Mouse (Mus musculus) heart, embryonic 11.5 days (tissue): ENCODE measurements around the gene Cmpk1. TPM values are rescaled to one million over a fixed set of nuclear protein-coding genes. Genes with fewer than 3 reads are reported as not detected.

Experiments used
- ATAC-seq: fragments of 200-750 bp; cut with Nextera tagmentation; replicated peaks from 2 replicates; pipeline ENCODE4 v1.8.0; 2017; ENCODE audit warnings: moderate library complexity; ENCODE audit not compliant: insufficient number of reproducible peaks, low FRiP score, low TSS enrichment
- H3K27ac ChIP-seq: fragments of 300-500 bp; sonication (generic); 2 replicates; pipeline ENCODE4 v1.5.1; 2014; ENCODE audit warnings: mild to moderate bottlenecking, low read depth, low read length
- H3K27me3 ChIP-seq: fragments of 300-500 bp; sonication (generic); 2 replicates; pipeline ENCODE4 v1.6.1; 2014; ENCODE audit warnings: mild to moderate bottlenecking, low read length, mixed read lengths; ENCODE audit not compliant: control insufficient read depth, insufficient read depth
- H3K36me3 ChIP-seq: fragments of 300-500 bp; sonication (generic); 2 replicates; pipeline ENCODE4 v1.6.1; 2014; ENCODE audit warnings: mild to moderate bottlenecking, low read length, moderate library complexity, mixed read lengths; ENCODE audit not compliant: control insufficient read depth, insufficient read depth
- H3K4me1 ChIP-seq: fragments of 300-500 bp; sonication (generic); 2 replicates; pipeline ENCODE4 v1.6.1; 2014; ENCODE audit warnings: low read length; ENCODE audit not compliant: control insufficient read depth, insufficient read depth
- H3K4me2 ChIP-seq: fragments of 300-500 bp; sonication (generic); 2 replicates; pipeline ENCODE4 v1.6.1; 2014; ENCODE audit warnings: mild to moderate bottlenecking, moderate library complexity
- H3K4me3 ChIP-seq: fragments of 300-500 bp; sonication (generic); 2 replicates; pipeline ENCODE4 v1.5.1; 2014; ENCODE audit warnings: low read depth, low read length
- H3K9ac ChIP-seq: fragments of 300-500 bp; sonication (generic); 2 replicates; pipeline ENCODE4 v1.6.1; 2014; ENCODE audit warnings: mild to moderate bottlenecking, low read depth, low read length, moderate library complexity
- H3K9me3 ChIP-seq: fragments of 300-500 bp; sonication (generic); replicated peaks from 2 replicates; pipeline ENCODE4 v1.6.1; 2016; ENCODE audit warnings: low read length; ENCODE audit not compliant: control insufficient read depth
- whole genome bisulfite sequencing: fragments of 180-500 bp; shearing (Covaris S2); extraction: QIAGEN DNeasy Blood & Tissue Kit; methylation state at CpG from one replicate; pipeline ENCODE4 v1.1.7; 2014; ENCODE audit not compliant: insufficient replicate concordance; 5-methylcytosine and 5-hydroxymethylcytosine counted together
- polyA plus RNA-seq: library from polyadenylated mRNA; unstranded; fragments of >200 nt; fragmentation: Nextera tagmentation; extraction: Ambion mirVana; gene quantifications from 2 replicates; pipeline ENCODE4 v1.2.1, GENCODE M21; 2014

Gene Cmpk1
- polyA plus RNA-seq, 1 experiment from 2014 or later: 70.0 TPM

DNA sequence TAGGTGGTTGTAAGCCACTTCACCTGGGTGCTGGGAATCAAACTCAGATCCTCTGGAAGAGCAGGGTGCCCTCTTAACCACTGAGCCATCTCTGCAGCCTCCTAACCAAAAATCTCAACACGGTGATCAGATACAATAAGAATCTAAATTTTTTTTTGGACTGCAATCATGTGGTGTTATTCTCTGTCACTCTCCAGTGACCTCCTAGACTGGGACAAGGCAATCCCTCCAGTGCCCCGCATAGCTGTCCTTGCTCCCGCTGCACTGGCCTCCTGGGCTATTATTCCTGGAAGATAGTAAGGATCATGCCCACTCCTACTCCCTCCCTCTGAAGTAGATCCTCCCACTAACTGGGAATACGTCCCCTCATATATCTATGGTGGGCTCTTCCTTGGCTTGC is 45.7 kb downstream of the Cmpk1 start:
- no peaks in the 10 kb centered on the region for H3K36me3 ChIP-seq
- H3K9ac ChIP-seq: no peak overlapping the region
- H3K9me3 ChIP-seq: no peaks in the 10 kb centered on the region
- 81% methylated on average over 4 of the region's 4 CpGs for WGBS
- peaks cover 11% of the 10 kb centered on the region for H3K27me3 ChIP-seq
- H3K4me1 ChIP-seq: no peaks in the 10 kb centered on the region
- H3K4me3 ChIP-seq: no peak overlapping the region
- no peak overlapping the region for H3K4me2 ChIP-seq
- ATAC-seq: no peak
- H3K27ac ChIP-seq: no peak overlapping the region

GRCm38 (mm10) chr4:114938248-114938647 is 48.8 kb downstream of the Cmpk1 start:
- H3K27ac ChIP-seq: no peak overlapping the region
- H3K9ac ChIP-seq: no peak overlapping the region
- peaks cover 14% of the 10 kb centered on the region for H3K27me3 ChIP-seq
- no peak overlapping the region for H3K4me3 ChIP-seq
- H3K4me1 ChIP-seq: no peaks in the 10 kb centered on the region
- H3K4me2 ChIP-seq: no peak overlapping the region
- no peaks in the 10 kb centered on the region for H3K36me3 ChIP-seq
- no peak for ATAC-seq
- H3K9me3 ChIP-seq: no peaks in the 10 kb centered on the region
- WGBS: 40% methylated on average over 3 of the region's 3 CpGs

DNA sequence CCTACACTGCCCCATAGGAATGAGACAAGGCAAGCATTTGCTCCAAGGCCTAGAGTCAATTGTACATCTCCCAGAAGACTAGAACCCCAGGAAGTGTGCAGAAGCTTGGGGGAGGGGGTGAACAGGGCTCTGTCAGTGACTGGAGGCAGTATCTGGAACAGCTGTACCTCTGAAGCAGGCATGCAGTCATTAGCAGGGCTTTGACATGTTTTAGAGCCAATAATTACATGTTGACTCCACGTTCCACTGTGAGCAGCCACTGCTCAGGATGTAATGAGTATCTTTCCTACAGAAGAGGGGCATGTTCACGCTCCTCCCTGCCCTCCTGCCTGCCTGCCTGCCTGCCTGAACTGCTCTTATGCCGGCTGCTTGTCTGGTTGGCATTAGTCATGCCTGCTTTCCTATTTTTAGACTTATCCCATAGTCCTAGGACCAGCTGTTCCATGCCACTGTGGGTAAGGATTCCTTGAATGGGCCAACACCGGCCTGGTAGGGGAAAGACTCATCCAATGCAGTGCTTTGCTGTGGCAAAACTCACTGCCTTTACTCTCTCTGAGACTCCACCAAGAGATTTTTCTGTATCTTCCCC is 49.5 kb downstream of the Cmpk1 start:
- H3K9me3 ChIP-seq: no peaks in the 10 kb centered on the region
- H3K4me1 ChIP-seq: no peaks in the 10 kb centered on the region
- no peak overlapping the region for H3K4me3 ChIP-seq
- peaks cover 14% of the 10 kb centered on the region for H3K27me3 ChIP-seq
- 50% methylated on average over 4 of the region's 4 CpGs for WGBS
- no peaks in the 10 kb centered on the region for H3K36me3 ChIP-seq
- no peak for ATAC-seq
- no peak overlapping the region for H3K27ac ChIP-seq
- H3K9ac ChIP-seq: no peak overlapping the region
- no peak overlapping the region for H3K4me2 ChIP-seq

DNA sequence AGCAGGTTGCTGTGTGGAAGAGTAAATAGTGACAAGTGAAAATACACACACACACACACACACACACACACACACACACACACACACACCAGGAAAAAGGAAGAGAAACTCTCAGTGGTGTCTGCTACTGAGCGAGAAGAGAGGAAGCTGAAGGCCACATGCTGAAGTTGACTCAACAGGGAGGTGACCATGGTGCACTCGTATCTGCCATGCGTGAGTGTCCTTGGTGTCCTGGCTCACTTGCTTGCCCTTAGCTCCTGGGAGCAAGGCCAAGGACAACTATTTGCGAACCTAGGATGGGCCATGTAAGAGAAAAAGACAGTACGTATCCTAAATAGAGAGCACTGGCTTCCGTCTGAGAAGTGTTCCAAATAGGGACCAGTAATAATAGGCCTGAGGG is 52.9 kb downstream of the Cmpk1 start:
- Histone ChIP-seq H3K4me1 (no peaks in the 10 kb centered on the region), H3K4me3 (no peak overlapping the region), H3K27me3 (peaks cover 28% of the 10 kb centered on the region), H3K4me2 (no peak overlapping the region), H3K27ac (no peak overlapping the region), H3K36me3 (no peaks in the 10 kb centered on the region), H3K9me3 (no peaks in the 10 kb centered on the region), H3K9ac (no peak overlapping the region)
- no peak for ATAC-seq
- 81% methylated on average over 6 of the region's 6 CpGs for WGBS

GRCm38 (mm10) chr4:114932747-114933146 is 54.3 kb downstream of the Cmpk1 start:
- Histone ChIP-seq H3K27me3 (peaks cover 43% of the 10 kb centered on the region), H3K4me2 (no peak overlapping the region), H3K4me1 (no peaks in the 10 kb centered on the region), H3K4me3 (no peak overlapping the region), H3K9me3 (no peaks in the 10 kb centered on the region), H3K27ac (no peak overlapping the region), H3K9ac (no peak overlapping the region), H3K36me3 (no peaks in the 10 kb centered on the region)
- WGBS: 86% methylated on average over 4 of the region's 4 CpGs
- ATAC-seq: no peak

DNA sequence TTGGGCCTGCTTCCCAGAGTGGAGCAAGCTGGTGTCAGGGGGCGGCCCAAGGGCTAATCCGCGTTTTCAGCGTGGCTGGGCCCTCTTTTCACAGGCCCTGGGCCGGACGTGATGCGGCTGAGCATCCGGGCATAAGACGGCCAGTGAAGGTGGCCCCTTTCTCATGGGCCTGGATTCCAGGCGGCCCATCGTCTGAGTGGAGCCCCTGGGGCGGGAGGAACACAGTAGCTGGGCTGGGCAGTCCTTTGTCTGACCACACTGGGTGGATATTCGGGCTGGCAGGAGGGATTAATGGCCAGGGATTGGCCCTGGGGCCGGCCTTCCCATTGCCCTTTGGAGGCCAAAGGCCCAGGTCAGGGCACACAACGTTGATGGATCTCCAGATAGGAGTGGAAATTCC is 57.9 kb downstream of the Cmpk1 start:
- no peaks in the 10 kb centered on the region for H3K36me3 ChIP-seq
- no peak overlapping the region for H3K4me3 ChIP-seq
- no peak overlapping the region for H3K27ac ChIP-seq
- H3K27me3 ChIP-seq: peaks cover 75% of the 10 kb centered on the region
- WGBS: 39% methylated on average over 15 of the region's 15 CpGs
- no peak for ATAC-seq
- H3K4me2 ChIP-seq: no peak overlapping the region
- no peak overlapping the region for H3K9ac ChIP-seq
- H3K9me3 ChIP-seq: no peaks in the 10 kb centered on the region
- 0 out of 2 replicates have a peak, but pooled peaks cover 2% of the 10 kb centered on the region for H3K4me1 ChIP-seq

GRCm38 (mm10) chr4:114925917-114926312 is 61.1 kb downstream of the Cmpk1 start, which contains the start of gene Foxe3:
Gene Foxe3, minus strand, starts transcription at chr4:114926013.
- H3K27me3 ChIP-seq: peaks cover 82% of the 10 kb centered on the region
- peak within 1 kb of the TSS; percentile 76 for H3K4me2 ChIP-seq
- no peak within 1 kb of the TSS for H3K27ac ChIP-seq
- no peak within 1 kb of the TSS for H3K9ac ChIP-seq
- no peaks in the 10 kb centered on the region for H3K9me3 ChIP-seq
- no peaks in the 10 kb centered on the region for H3K36me3 ChIP-seq
- H3K4me3 ChIP-seq: peak within 1 kb of the TSS; percentile 49
- no peak for ATAC-seq
- 2% methylated on average over 16 of the region's 25 CpGs for WGBS
- 0 out of 2 replicates have a peak, but pooled peaks cover 2% of the 10 kb centered on the region for H3K4me1 ChIP-seq

- ATAC-seq: 0 out of 2 replicates have a peak, but pooled peaks have one; percentile 32
- Histone ChIP-seq H3K9ac (no peak overlapping the region), H3K4me1 (0 out of 2 replicates have a peak, but pooled peaks cover 2% of the 10 kb centered on the region), H3K36me3 (no peaks in the 10 kb centered on the region), H3K4me2 (peak overlapping the region; percentile 76), H3K4me3 (peak overlapping the region; percentile 49), H3K27ac (no peak overlapping the region), H3K27me3 (peaks cover 78% of the 10 kb centered on the region), H3K9me3 (no peaks in the 10 kb centered on the region)
- WGBS: 1% methylated on average over 113 of the region's 125 CpGs
Measured at GRCm38 (mm10) chr4:114924971-114925916, 61.8 kb downstream of the Cmpk1 start.
